Mouse (Mus musculus): ENCODE measurements around the gene Clvs2. TPM values are rescaled to one million over a fixed set of nuclear protein-coding genes. Genes with fewer than 3 reads are reported as not detected.

The Clvs2 gene
- polyA plus RNA-seq, 1 experiment from 2014 or later: 10.0 TPM

Other genes starting within 250 kb of the Clvs2 start
- gene Sult3a2, start 161.9 kb upstream of the Clvs2 start, polyA plus RNA-seq (2015; fragmentation: Nextera tagmentation; extraction: Ambion mirVana): not detected in 2 replicates
- not detected in 2 replicates for gene Sult3a1, start 233.0 kb upstream of the Clvs2 start, polyA plus RNA-seq (2015; fragmentation: Nextera tagmentation; extraction: Ambion mirVana)

All from forebrain, embryonic 15.5 days (tissue).